Mouse (Mus musculus) cerebellum, adult (tissue): ENCODE data around the gene Cr2.
"Not testable (repeated sequence)": the region's sequence is repeated elsewhere in the genome, so short reads cannot be mapped to it uniquely, and the experiment has no call there.

Source experiments
- ATAC-seq: cut with Nextera tagmentation; 2 replicates; pipeline ENCODE4 v1.9.2; 2017; ENCODE audit warnings: mild to moderate bottlenecking, moderate library complexity, mixed read lengths; ENCODE audit not compliant: insufficient number of reproducible peaks, low FRiP score, low TSS enrichment

The Cr2 gene

DNA sequence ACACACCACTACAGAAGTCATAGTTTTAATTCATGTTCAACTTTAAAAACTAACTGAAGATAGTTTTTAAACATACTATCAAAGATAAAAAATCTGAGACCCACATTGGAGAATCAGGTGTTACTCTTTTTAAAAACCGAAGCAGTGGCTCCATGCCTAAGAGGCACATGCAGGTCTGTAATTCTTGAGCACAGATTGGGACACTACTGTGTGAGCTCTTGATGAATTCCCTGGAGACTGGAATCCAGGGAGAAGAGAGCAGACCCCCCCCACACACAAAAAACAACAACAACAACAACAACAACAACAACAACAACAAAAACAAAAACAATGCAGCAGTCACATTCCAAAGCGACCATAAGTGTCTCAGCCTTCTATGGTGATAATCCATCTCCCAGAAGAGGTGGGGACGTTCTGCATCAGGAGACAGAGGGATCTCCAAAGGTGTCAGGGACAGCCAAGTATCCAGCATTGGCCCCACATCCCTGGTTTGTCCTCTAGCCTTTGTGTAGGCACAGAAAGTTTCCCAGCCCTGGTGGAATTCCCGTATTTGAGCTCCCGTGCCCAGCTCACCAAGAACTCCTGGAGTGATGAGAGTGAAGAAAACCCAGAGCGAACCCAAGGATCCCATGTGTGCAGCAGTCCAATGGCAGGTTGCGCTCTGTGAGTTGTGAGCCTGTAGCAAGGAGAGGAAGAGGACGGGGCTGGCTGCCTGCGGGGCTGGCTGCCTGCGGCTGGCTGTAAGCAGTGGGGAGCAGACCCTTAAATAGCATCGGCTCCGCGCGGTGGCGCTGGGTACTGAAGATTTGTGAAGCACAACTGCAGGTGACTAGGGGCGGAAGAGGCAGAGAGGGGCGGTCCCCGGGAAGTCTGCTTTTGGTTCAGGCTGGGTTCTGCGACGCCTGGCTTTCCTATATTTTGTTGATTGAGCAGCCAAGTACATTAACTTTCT, at the start of gene Cr2:
TSS of gene Cr2 (minus strand) at position 737 of the 952 bp plus-strand sequence.
- peak; percentile 40; the same call in 1 of the 2 replicates for ATAC-seq

- no peak for ATAC-seq
These were observed 45.3 kb upstream of the Cr2 start for GRCm38 (mm10) chr1:195221781-195222180.

DNA sequence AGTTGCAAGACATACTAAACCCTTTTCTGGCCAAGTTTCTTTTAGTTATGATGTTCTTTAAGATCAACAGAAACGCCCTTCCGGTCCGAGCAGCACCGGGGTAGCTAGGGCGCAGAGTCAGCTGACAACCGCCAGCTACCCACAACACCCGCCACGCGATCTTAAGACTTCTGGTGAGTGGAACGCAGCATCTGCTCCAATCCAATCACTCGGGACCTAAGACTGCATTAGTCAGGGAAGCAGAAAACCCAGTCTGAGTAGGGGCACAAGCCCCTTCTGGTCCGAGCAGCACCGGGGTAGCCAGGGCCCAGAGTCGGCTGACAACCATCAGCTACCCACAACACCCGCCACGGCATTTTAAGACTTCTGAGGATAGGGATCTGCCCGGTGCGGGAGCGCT, 36.3 kb upstream of the Cr2 start:
- ATAC-seq, result not testable (repeated sequence)

- no peak for ATAC-seq
These were observed 8.2 kb upstream of the Cr2 start for GRCm38 (mm10) chr1:195184746-195185145.

GRCm38 (mm10) chr1:195164996-195165755, 11.3 kb downstream of the Cr2 start:
- no peak for ATAC-seq

GRCm38 (mm10) chr1:195132070-195132469, 44.4 kb downstream of the Cr2 start:
- no peak for ATAC-seq

GRCm38 (mm10) chr1:195131675-195132015, 44.9 kb downstream of the Cr2 start:
- no peak for ATAC-seq

DNA sequence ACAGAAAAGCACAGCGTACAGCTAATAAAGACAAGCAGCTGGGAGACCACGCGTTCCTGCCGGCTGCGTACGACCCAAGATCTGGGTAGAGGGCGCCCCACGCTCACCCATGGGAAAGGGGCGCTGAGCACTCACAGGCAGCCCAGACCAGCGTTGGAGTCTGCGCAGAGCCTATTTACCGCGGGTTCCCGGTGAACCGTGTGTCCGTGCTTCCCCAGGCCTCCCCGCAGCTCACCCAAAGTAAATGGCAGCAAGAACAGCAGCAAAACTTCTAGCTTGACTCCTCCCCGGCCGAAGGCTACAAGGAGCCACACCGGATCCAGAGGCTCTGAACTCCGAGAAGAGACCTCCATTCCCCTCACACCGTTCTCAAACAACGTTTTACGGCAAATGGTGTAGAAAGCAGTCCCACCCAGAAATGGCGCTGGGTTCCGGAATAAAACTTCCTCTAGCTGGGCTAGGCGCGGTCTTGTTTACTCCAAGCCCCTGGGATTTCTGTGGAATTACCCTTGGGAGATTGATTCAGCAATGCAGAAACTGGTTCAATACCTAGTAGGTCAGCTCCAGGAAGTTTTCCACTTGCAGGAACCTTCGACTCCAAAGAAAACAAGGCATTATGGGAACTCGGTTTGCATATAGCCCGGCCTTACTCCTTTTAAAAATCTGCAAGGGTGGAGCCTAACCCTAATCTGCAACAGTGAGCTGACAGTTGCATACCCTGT, 45.4 kb downstream of the Cr2 start, which contains the start of gene Cr1l:
TSS of gene Cr1l (minus strand) at position 634 of the 722 bp plus-strand sequence.
- ATAC-seq, result peak; percentile 96

DNA sequence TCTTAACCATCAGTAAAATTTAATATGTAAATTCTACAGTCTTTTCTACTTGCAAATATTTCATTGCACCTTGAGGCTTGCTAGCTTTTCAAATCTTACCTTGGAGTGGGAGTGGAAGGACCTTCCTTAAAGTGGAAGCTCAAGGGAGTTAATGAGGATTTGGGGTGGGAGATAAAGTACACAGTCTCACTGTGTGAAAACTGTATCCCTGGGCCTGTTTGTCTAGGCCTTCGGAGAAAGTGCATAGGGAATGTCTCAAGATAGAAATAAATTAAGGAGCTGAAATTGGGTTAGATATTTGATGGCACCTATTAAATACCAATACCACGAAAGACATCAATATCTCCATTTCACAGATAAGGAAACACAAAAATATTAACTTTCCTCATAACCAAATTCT, 46.0 kb downstream of the Cr2 start:
- no peak for ATAC-seq

- no peak for ATAC-seq
These were observed 46.6 kb downstream of the Cr2 start for GRCm38 (mm10) chr1:195129867-195130266.

GRCm38 (mm10) chr1:195114414-195114813, 62.1 kb downstream of the Cr2 start:
- no peak for ATAC-seq

- ATAC-seq, result no peak
These were observed 62.9 kb downstream of the Cr2 start for GRCm38 (mm10) chr1:195113621-195114020.

GRCm38 (mm10) chr1:195100693-195101092, 75.8 kb downstream of the Cr2 start:
- no peak for ATAC-seq

DNA sequence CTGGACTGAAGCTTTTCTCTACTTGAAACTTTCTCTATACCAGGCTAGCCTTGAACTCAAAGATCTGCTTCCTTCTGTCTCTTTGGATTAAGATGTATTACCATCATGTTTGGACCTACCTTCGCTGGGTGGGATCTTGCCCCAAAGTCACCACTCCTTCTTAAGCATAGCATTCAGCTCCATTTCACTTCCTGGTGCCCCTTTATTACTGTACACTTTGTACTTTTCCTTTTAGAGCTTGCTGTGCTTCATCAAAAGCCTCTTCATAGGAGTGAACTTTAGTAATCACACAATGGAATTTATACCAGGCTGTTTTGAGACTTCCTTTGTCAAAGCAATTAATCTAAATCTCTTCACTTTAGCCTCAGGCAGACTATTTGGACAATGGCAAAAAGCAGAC, 78.5 kb downstream of the Cr2 start:
- ATAC-seq, result no peak

- ATAC-seq, result peak; percentile 56; the same call in 1 of the 2 replicates
These were observed 84.2 kb downstream of the Cr2 start, which contains the start of gene Cd46 for GRCm38 (mm10) chr1:195092220-195092720. TSS of gene Cd46 (minus strand) at chr1:195092249.

DNA sequence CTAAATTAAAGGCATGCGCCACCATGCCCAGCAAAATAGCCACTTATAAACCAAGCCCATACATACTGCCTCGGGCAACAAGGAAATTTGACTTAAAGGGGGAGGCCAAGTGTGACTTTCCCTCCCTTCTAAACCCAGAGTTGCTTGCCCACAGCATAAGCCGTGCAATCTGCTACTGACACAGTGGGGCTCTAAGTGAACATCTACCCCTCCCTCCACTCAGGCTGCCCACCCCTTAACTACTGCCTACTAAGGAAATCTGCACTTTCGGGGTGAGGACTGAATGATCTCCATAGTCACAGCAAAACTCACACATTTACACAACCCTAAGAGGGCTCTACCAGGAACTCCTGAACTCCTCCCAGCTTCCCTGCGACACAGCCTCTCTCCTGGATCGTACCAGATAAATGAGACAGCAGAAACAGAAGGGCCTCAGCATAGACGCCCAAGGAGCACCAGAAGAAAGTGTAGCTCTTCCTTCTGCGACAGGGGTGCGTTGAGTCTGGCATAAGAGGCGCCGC, 84.8 kb downstream of the Cr2 start:
- peak; percentile 31; the same call in 1 of the 2 replicates for ATAC-seq
